Mouse (Mus musculus): ENCODE results near the gene Zfp493.
"Not testable (repeated sequence)": the region's sequence is repeated elsewhere in the genome, so short reads cannot be mapped to it uniquely, and the experiment has no call there.

The Zfp493 gene

DNA sequence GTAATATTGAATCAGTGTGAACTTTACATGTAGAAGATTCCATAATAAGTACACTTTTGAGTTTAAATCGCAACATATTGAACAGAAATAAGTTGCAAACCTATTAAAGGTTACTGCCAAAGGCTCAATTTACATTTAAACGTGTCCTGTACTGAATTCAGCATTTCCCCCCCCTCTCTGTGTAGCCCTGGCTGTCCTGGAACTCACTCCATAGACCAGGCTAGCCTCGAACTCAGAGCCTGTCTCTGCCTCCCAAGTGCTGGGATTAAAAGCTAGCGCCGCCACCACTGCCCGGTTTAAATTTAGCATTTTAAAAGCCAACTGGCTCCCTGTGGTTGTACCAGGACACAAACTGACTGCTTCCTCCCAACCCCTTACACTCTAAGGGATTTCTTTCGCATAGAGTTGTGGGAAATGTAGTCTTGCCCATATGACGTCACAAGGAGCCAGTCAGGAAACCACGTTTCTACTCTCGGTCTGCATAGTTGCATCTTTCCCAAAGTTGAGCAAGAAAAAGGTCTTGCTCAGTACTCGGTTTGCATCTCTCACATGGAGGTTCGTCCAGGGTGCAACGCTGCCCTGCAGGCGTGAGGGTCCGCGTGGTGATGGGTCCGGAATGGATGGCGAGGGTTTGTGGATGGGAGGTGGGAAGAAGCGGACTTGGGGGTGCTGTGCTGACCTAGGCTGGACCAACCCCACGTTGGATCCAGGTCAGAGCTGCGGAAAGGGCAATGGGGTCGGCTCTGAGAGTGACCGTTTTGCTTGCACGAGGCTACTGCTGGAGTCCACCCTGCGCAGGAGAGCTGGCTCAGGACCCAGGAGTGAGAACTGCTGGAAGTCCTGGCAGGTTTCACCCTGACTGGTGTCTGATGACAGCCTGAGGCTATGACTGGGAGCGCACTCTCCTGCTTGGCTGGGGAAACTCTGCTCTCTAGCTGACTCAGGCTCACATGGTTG, at the start of gene Zfp493:
TSS of gene Zfp493 (plus strand) at position 429 of the 957 bp plus-strand sequence.
- DNase-seq (ENCODE audit: low spot score in 2 of 2), result peak; percentile 21 to 37

DNA sequence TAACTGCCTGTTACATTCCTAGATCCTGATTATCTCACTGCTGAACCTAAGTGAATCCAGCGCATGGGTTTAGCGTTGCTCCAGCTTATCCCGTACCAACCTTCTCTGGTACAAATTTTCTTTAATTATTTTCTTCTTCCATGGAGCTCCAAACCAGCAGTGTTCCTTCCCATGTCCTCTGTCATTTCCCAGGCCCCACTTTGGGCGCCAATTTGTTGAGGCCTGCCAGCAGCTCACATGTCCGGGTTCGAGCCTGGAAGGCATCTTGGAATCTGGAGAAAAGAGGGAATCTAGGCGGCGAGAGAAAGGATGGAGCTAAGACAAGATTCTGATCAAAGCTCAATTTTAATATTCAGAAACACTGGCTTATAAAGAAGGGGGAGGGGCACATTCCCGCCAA, 45.1 kb upstream of the Zfp493 start:
- DNase-seq (ENCODE audit: low spot score in 2 of 2), result not testable (repeated sequence)

DNA sequence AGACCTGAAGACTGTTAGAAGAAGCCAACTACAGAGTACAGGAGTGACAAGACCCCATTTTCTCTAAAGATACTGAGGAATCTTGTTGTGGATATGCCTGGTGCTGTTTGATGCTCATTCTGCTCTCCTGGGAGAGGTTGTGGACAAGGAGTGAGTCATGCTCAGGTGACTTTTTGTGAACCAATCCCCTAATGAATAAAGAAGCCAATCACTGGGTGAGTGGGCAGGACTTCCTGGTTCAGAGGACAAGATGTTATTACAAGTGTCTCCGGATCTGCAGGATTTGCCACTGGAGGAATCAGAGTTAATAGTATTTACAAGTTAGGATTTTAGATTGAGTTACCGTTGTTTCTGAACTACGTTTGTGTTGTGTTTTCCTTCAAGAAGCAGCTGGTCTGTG, 36.6 kb upstream of the Zfp493 start:
- DNase-seq (ENCODE audit: low spot score in 2 of 2), result no peak

DNA sequence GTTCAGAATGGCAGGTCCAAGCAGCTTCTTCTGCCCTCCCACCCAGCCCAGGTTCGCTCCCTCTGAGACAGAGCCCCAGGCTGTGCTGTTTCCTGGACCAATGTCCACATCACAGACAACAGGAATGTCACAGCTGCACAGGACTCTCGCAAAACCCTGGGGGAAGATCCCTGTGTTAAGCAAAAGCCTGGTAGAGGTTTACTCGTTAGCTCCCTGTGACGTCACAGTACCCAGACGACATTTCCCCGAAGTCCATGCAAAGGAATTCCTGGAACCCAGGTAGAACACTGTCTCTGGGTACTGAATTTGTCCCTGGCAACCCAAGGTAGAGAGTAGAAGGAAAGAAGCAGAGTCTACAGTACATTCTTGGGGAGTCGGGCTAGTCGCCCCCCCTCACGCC, 35.6 kb upstream of the Zfp493 start:
- DNase-seq (ENCODE audit: low spot score in 2 of 2), result no peak

- peak; percentile 10 to 32 for DNase-seq (ENCODE audit: low spot score in 2 of 2)
These were observed 24.9 kb upstream of the Zfp493 start, which contains the start of gene Zfp85 for GRCm38 (mm10) chr13:67754333-67755306. Zfp85 (minus strand) TSS chr13:67755228.

GRCm38 (mm10) chr13:67755761-67756160, 23.7 kb upstream of the Zfp493 start:
- no peak for DNase-seq (ENCODE audit: low spot score in 2 of 2)

DNA sequence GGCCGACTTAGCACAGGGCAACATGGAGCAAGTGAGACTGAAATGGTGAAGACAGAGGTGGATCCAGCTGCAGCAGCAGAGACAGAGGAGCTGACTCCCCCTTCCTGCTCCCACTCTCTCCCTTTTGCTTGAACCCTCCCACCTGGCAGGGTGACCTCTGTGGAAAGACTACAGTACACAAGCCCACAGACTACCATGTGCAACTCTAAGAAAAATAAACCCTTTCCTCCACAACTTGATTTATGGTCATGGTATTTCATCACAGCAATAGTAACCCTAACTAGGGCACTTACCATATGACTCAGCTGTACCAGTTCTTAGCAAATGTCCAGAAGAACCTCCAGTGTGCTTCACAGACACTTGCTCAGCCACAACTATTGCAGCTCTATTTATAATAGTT, 19.5 kb upstream of the Zfp493 start:
- no peak for DNase-seq (ENCODE audit: low spot score in 2 of 2)

- DNase-seq (ENCODE audit: low spot score in 2 of 2), result no peak
These were observed 16.3 kb upstream of the Zfp493 start for GRCm38 (mm10) chr13:67763031-67763768.

- no peak for DNase-seq (ENCODE audit: low spot score in 2 of 2)
These were observed 12.5 kb downstream of the Zfp493 start for GRCm38 (mm10) chr13:67791921-67792455.

DNA sequence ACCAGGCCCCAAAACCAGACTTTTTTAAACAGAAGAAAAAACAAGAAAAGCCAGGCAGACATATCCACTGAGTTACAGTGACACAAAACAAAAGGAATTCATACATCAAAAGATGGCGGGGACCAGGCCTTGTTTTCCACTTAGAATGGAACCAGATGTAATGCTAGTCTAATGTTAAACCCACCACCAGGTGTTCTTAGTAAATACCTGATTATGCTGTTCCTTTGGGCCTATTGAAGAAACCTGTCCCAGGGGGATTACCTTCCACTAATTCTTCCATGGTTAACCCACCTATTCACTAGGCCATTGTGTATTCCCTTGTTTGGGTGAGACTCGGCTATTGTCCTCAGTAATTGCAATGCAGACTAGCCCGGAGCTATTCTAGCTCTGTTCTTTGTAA, 19.1 kb downstream of the Zfp493 start:
- no peak for DNase-seq (ENCODE audit: low spot score in 2 of 2)

- not testable (repeated sequence) for DNase-seq (ENCODE audit: low spot score in 2 of 2)
These were observed 19.7 kb downstream of the Zfp493 start for GRCm38 (mm10) chr13:67799151-67799550.

GRCm38 (mm10) chr13:67811651-67812210, 32.2 kb downstream of the Zfp493 start:
- DNase-seq (ENCODE audit: low spot score in 2 of 2), result no peak

GRCm38 (mm10) chr13:67812961-67813709, 33.6 kb downstream of the Zfp493 start:
- no peak for DNase-seq (ENCODE audit: low spot score in 2 of 2)

DNA sequence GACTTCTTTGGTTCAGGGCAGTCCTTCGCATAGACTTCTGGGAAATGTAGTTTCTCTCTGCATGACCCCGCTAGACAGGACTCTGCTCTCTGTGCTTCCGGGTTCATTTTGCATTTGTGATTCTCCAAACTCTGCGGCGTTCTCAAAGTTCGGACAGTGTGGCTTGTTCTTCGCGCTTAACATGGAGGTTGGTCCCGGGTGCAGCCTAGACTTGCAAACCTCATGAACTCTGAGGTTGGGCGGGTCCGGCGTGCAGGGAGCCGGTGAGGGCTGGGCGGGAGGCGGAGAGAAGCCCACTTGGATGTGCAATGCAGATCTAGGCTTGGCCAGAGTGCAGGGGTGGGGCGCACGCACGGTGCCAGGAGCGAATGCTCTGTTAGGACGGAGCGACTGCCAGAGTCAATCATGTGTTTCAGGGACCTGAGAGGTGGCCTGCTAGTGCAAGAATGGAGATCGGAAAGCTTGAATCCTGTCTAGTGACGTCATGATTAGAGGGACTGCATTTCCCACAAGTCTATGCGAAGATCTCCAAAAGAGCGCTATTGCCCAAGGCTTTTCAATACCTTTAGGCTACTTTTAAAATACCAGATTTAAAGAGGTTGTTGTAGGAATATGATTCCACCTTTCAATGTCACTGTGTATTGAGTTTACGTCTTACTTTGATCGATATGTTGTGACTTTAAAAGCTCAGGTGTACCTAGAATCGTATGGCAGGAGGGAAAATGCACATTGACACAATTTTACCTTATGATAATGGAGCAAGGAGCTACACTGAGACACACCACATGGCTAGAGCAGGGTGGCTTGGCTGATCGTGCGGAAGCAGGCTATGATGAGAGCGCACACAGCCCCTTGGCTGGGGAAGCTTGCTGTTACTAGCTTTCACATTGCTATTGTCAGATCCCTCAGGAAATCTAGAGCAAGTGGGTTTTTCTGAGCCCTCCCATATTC, 34.5 kb downstream of the Zfp493 start, which contains the start of gene Zfp273:
TSS of gene Zfp273 (plus strand) at position 31 of the 951 bp plus-strand sequence.
- DNase-seq (ENCODE audit: low spot score in 2 of 2), result peak; percentile 62 to 64

- DNase-seq (ENCODE audit: low spot score in 2 of 2), result no peak
These were observed 39.1 kb downstream of the Zfp493 start for GRCm38 (mm10) chr13:67818636-67819035.

DNA sequence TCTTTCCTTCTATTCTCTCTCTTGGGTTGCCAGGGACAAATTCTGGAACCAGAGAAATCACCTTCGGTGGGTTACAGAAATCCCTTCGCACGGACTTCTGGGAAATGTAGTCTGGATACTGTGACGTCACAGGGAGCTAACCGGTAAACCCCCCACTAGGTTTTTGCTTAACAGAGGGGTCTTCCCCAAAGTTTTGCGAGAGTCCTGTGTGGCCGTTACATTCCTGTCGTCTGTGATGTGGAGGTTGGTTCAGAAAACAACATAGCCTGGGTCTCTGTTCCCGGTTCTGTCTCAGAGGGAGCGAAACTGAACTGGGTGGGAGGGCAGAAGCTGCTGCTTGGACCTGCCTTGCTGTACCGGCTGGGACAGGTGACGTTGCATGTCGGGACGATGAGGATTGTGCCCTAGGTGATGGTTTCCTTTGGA, 51.4 kb downstream of the Zfp493 start, which contains the start of gene Gm10037:
TSS of gene Gm10037 (plus strand) at position 196 of the 426 bp plus-strand sequence.
- DNase-seq (ENCODE audit: low spot score in 2 of 2), result peak; percentile 48 to 57

DNA sequence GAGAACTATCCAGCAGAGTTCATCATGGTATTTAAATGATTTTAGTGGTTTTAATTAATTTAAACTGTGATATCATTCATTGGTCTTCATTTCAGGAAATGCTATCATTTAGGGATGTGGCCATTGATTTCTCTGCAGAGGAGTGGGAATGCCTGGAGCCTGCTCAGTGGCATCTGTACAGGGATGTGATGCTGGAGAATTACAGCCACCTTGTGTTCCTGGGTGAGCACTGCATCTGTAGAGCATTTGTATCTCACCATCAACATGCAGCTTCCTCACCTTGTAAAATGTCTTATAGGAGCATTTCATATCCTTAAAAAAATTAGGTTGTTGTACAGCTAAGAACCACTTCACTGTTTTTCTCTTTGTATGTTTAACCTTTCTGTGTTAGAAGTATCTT, 53.6 kb downstream of the Zfp493 start:
- not testable (repeated sequence) for DNase-seq (ENCODE audit: low spot score in 2 of 2)

Measured in frontal cortex, postnatal 25 days (tissue).